Mouse (Mus musculus): Measurements from ENCODE around the gene Aldob.
"Not testable (repeated sequence)": the region's sequence is repeated elsewhere in the genome, so short reads cannot be mapped to it uniquely, and the experiment has no call there.

Aldob gene

GRCm38 (mm10) chr4:49535675-49536294, 13.6 kb downstream of the Aldob start:
- no peak for DNase-seq (ENCODE audit: low spot score)

DNA sequence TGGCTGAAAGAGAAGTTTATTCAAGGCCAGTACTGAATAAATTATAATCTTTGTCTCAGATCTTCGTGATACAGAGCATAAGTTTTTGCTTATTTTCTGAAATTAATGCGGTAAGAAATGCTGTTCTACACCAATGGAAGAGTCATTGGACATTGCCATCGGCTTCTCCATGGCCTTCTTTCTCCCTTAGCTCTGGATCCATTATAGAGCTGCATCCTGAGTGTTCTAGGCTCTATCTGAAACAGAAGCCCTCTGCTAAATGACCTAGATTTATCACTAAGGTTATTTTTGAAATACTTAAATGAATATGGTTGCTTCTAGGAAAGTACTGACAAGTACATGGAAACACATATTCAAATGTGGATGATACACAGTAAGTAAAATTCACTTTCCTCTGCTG, 14.3 kb downstream of the Aldob start:
- DNase-seq (ENCODE audit: low spot score), result no peak

DNA sequence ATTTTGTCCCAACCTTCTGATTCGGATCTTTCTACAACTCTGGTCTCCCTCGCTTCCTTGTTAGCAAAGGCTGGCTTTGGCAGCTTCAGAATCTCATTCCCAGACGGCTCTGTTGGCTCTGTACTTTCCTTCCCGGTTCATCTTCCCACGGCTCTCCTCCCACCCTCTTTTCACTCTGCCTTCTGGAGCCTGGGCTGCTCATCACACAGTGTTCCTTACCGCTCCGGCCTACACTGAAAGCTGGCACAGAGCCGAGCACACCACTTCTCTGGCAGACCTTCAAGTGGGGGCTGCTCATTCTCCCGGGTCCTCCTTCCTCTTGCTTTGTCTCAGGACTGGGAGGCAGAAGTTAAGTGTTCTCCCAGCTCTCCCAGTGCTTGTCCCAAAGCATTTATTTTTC, 26.8 kb downstream of the Aldob start:
- no peak for DNase-seq (ENCODE audit: low spot score)

- DNase-seq (ENCODE audit: low spot score), result no peak
Measured at GRCm38 (mm10) chr4:49521346-49521745, 28.0 kb downstream of the Aldob start.

GRCm38 (mm10) chr4:49520572-49521340, 28.6 kb downstream of the Aldob start, which contains the start of the genes Mrpl50 and Zfp189:
Mrpl50 (minus strand) TSS chr4:49521093.
Zfp189 (plus strand) TSS chr4:49521176.
- peak; percentile 94 for DNase-seq (ENCODE audit: low spot score)

DNA sequence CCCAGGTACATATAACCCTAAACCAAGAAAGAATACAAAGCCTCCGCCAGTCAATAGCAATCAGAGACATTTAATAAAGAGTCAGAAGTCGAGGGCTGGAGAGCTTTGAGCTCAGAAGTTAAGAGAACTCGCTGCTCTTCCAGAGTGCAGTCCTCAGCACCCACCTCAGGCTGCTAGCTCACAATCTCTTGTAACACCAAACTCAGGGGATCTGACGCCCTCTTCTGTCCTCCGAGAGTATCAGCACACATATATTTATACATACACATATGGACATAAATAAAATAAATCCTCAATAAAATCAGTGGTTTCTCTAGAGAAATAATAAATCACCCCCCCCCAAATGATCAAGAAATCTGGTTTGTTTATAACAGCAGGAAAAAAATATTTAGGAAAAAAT, 29.9 kb downstream of the Aldob start:
- DNase-seq (ENCODE audit: low spot score), result no peak

DNA sequence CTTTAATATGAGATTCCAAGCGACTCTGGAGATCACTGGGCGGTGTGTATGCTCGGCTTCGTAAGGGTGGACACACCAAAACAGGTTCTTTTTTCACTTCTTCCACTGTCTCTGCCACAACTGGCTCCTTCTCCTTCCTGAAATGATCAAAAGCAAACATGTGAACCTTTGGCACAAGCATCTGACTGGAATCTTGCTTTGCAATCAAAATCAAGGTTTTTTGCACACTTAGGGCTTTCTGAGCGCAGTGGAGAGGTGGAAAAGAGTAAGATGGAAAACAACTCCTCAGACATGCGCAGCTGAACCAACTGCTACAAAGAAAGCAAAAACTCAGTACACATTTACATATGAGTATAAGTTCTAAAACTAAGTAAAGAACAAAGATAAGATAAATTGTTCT, 34.9 kb downstream of the Aldob start:
- no peak for DNase-seq (ENCODE audit: low spot score)

- no peak for DNase-seq (ENCODE audit: low spot score)
Measured at GRCm38 (mm10) chr4:49512636-49513035, 36.7 kb downstream of the Aldob start.

DNA sequence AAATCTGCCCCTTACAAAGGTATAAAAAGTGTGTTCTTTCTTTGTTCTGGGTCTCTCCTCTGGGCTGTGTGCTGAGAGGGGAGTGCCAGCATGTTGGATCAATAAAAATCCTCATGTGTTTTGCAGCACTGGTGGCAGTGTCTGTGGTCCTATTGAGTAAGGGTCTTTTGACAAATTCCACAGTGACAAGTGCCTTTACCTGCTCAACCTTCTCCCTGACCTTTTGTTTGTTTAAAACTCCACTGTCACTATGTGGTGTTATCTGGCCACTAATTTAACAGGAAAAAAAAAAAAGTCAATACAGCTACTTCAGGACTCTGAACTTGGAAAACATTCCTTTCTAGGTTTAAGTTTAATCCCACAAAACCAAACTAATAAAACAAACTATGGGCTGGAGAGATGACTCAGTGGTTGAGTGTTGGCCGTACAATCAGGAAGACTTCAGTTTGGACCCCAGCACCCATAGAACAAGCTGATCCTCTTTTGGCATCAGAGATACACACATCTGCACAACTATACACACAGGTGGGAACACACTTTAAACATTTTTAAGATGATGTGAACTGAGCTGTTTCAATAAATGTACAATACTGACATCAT, 39.0 kb downstream of the Aldob start:
- not testable (repeated sequence) for DNase-seq (ENCODE audit: low spot score)

DNA sequence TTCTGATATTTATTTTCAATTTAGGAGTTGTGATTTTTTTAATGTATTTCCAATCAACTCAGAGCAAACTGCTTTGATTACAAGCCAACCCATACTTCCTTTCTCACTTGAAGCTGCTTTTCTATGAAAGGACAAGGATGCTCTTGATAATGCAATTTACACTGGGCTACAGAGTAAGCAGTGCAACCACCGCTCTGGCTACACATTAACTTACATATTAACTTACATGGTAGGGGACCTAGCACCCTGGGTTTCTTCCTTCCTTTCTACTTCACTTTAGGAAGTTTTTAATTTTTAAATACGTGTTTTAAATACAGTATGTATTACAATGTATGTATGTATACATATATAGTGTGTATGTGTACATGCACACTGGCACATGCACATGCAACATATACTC, 40.2 kb downstream of the Aldob start:
- DNase-seq (ENCODE audit: low spot score), result no peak

DNA sequence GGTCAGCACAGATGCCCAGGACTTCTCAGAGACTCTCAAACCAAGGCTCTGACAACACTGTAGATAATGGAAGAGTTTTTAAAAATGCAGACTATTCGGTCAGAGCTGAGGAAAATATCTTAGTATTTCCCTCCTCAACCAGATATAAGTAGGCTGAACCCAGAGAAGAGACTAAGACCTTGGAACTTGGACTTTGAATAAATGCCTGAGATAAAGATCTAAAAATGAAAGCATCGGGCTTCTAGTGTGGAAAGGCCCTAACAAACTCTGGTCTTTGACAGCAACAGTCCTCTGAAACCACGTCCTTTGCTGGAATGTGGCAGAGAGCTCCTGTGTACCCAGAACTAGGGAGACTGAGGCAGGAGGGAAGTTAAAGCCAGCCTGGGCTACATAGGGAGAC, 43.0 kb downstream of the Aldob start, which contains the start of gene Baat:
TSS of gene Baat (minus strand) at position 172 of the 400 bp plus-strand sequence.
- no peak for DNase-seq (ENCODE audit: low spot score)

DNA sequence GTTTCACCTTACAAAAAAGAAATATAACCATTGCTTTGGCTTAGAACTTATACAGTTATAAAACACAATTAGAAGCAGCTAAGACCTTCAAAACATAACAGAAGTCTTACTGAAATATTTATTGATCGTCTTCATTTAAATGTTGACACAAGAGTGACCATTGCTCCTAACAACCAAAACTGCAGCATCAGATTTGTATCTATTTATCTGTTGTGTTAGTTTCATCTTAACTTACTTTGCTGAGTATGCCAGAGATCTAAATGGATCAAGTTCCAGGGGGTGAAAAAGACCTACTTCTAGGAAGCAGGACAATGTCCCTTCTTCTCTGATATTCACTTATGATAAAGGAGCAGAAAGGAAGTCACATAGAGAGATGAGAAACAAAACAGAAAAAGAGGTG, 45.8 kb downstream of the Aldob start:
- no peak for DNase-seq (ENCODE audit: low spot score)
